Mouse (Mus musculus) CH12.LX (cell line): ENCODE measurements around the gene Ttf2. TPM values are rescaled to one million over a fixed set of nuclear protein-coding genes. Genes with fewer than 3 reads are reported as not detected.

Experiments used
- DNase-seq: peaks from one replicate; pipeline ENCODE4 v3.0.0-alpha.2; 2013; ENCODE audit errors: extremely low read depth
- H3K27ac ChIP-seq: 2 replicates; pipeline ENCODE4 v1.5.1; 2012; ENCODE audit warnings: low read depth, mild to moderate bottlenecking, control low read depth, moderate library complexity; ENCODE audit not compliant: insufficient read depth
- H3K27me3 ChIP-seq: replicated peaks from 2 replicates; pipeline ENCODE3; 2012; ENCODE audit warnings: inconsistent platforms
- H3K36me3 ChIP-seq, 2 experiments: replicated peaks in 1 of 2; 2 replicates each; pipeline versions ENCODE3 to v1.6.1; 2012; ENCODE audit warnings: inconsistent platforms in 1 of 2, low read length in 1 of 2, mild to moderate bottlenecking in 1 of 2, mixed read lengths in 1 of 2, moderate library complexity in 1 of 2; ENCODE audit not compliant: control insufficient read depth in 1 of 2, insufficient read depth in 1 of 2
- H3K4me1 ChIP-seq, 2 experiments: 2 replicates each; pipeline ENCODE4 v1.6.1; 2012; ENCODE audit warnings: inconsistent platforms in 1 of 2, moderate library complexity in 1 of 2; ENCODE audit not compliant: insufficient read depth in 2 of 2, control insufficient read depth in 1 of 2
- H3K4me2 ChIP-seq: 2 replicates; pipeline ENCODE4 v1.6.1; 2012; ENCODE audit warnings: low read depth, mild to moderate bottlenecking, control low read depth; ENCODE audit not compliant: poor library complexity, insufficient read depth, severe bottlenecking
- H3K4me3 ChIP-seq, 3 experiments: fragments of 150-350 bp in 1 of 3; sonication (generic) in 1 of 3; replicated peaks in 1 of 3; 2 replicates each; pipeline versions ENCODE3 to v1.5.1; 2011 to 2012; ENCODE audit warnings: low read depth in 2 of 3, low read length in 2 of 3, mild to moderate bottlenecking in 2 of 3, moderate library complexity in 2 of 3, control low read depth in 1 of 3, improper control_type of control experiment in 1 of 3, inconsistent platforms in 1 of 3, mixed read lengths in 1 of 3; ENCODE audit not compliant: poor library complexity in 1 of 3
- H3K79me2 ChIP-seq: replicated peaks from 2 replicates; pipeline ENCODE4 v1.6.1; 2012; ENCODE audit warnings: mild to moderate bottlenecking, moderate library complexity; ENCODE audit not compliant: control insufficient read depth, poor library complexity, insufficient read depth, severe bottlenecking; ENCODE audit errors: extremely low read depth
- H3K9ac ChIP-seq: 2 replicates; pipeline ENCODE4 v1.6.1; 2012; ENCODE audit warnings: low read depth, mild to moderate bottlenecking, control low read depth, moderate library complexity; ENCODE audit not compliant: insufficient read depth
- H3K9me3 ChIP-seq: replicated peaks from 2 replicates; pipeline ENCODE3; 2012; ENCODE audit warnings: low read length, inconsistent platforms, mixed read lengths
- BHLHE40 ChIP-seq: IDR thresholded peaks from 2 replicates; pipeline ENCODE4 v1.6.1; 2011; ENCODE audit warnings: mild to moderate bottlenecking, low read depth, low read length, improper control_type of control experiment
- CHD1 ChIP-seq: IDR thresholded peaks from 2 replicates; pipeline ENCODE4 v1.6.1; 2012; ENCODE audit warnings: low read depth, low read length, improper control_type of control experiment, inconsistent platforms
- CTCF ChIP-seq, 2 experiments: IDR thresholded peaks in 1 of 2; conservative IDR thresholded peaks in 1 of 2; 2 replicates each; pipeline ENCODE4 v1.5.1; 2011 to 2012; ENCODE audit warnings: low read depth in 2 of 2, low read length in 2 of 2, improper control_type of control experiment in 1 of 2, inconsistent platforms in 1 of 2, mild to moderate bottlenecking in 1 of 2, moderate library complexity in 1 of 2
- ELF1 ChIP-seq: IDR thresholded peaks from 2 replicates; pipeline ENCODE4 v1.6.1; 2014; ENCODE audit warnings: low read depth, mild to moderate bottlenecking, inconsistent platforms, low read length, improper control_type of control experiment
- ETS1 ChIP-seq: conservative IDR thresholded peaks from 2 replicates; pipeline ENCODE4 v1.6.1; 2012; ENCODE audit warnings: low read depth, mild to moderate bottlenecking, inconsistent platforms, low read length, improper control_type of control experiment, moderate library complexity
- GABPA ChIP-seq: IDR thresholded peaks from 2 replicates; pipeline ENCODE4 v1.6.1; 2012; ENCODE audit warnings: low read depth, low read length, improper control_type of control experiment, inconsistent platforms; ENCODE audit not compliant: insufficient replicate concordance
- HCFC1 ChIP-seq: IDR thresholded peaks from 2 replicates; pipeline ENCODE4 v1.6.1; 2012; ENCODE audit warnings: low read depth, mild to moderate bottlenecking, inconsistent platforms, low read length, improper control_type of control experiment
- IRF4 ChIP-seq: IDR thresholded peaks from 2 replicates; pipeline ENCODE4 v1.6.1; 2014; ENCODE audit warnings: low read depth, mild to moderate bottlenecking, inconsistent platforms, low read length, improper control_type of control experiment
- JUN ChIP-seq: IDR thresholded peaks from 2 replicates; pipeline ENCODE4 v1.6.1; 2011; ENCODE audit warnings: low read depth, mild to moderate bottlenecking, low read length, improper control_type of control experiment, moderate library complexity; ENCODE audit not compliant: insufficient read depth
- MAFK ChIP-seq: IDR thresholded peaks from 2 replicates; pipeline ENCODE4 v1.6.1; 2011; ENCODE audit warnings: low read length, improper control_type of control experiment; ENCODE audit not compliant: insufficient replicate concordance
- MAZ ChIP-seq: IDR thresholded peaks from 2 replicates; pipeline ENCODE4 v1.6.1; 2012; ENCODE audit warnings: low read depth, mild to moderate bottlenecking, inconsistent platforms, low read length, improper control_type of control experiment, moderate library complexity
- MEF2A ChIP-seq: IDR thresholded peaks from 2 replicates; pipeline ENCODE4 v1.6.1; 2014; ENCODE audit warnings: low read depth, mild to moderate bottlenecking, inconsistent platforms, low read length, improper control_type of control experiment, borderline replicate concordance
- MXI1 ChIP-seq: IDR thresholded peaks from 2 replicates; pipeline ENCODE4 v1.6.1; 2011; ENCODE audit warnings: mild to moderate bottlenecking, low read depth, low read length, improper control_type of control experiment
- MYC ChIP-seq: IDR thresholded peaks from 2 replicates; pipeline ENCODE4 v1.6.1; 2011; ENCODE audit warnings: low read depth, mild to moderate bottlenecking, improper control_type of control experiment, low read length
- NRF1 ChIP-seq: IDR thresholded peaks from 2 replicates; pipeline ENCODE4 v1.6.1; 2014; ENCODE audit warnings: low read depth, mild to moderate bottlenecking, inconsistent platforms, low read length, improper control_type of control experiment, moderate library complexity
- POLR2A ChIP-seq: IDR thresholded peaks from 2 replicates; pipeline ENCODE4 v1.6.1; 2011; ENCODE audit warnings: low read depth, mild to moderate bottlenecking, improper control_type of control experiment, low read length
- POLR2AphosphoS2 ChIP-seq: IDR thresholded peaks from 2 replicates; pipeline ENCODE4 v1.6.1; 2011; ENCODE audit warnings: low read depth, low read length, improper control_type of control experiment
- RAD21 ChIP-seq: IDR thresholded peaks from 2 replicates; pipeline ENCODE4 v1.6.1; 2011; ENCODE audit warnings: low read depth, mild to moderate bottlenecking, low read length, improper control_type of control experiment, moderate library complexity
- RCOR1 ChIP-seq: conservative IDR thresholded peaks from 2 replicates; pipeline ENCODE4 v1.6.1; 2012; ENCODE audit warnings: low read depth, mild to moderate bottlenecking, inconsistent platforms, low read length, improper control_type of control experiment
- TCF12 ChIP-seq: IDR thresholded peaks from 2 replicates; pipeline ENCODE4 v1.6.1; 2014; ENCODE audit warnings: low read depth, mild to moderate bottlenecking, inconsistent platforms, low read length, improper control_type of control experiment
- USF1 ChIP-seq: IDR thresholded peaks from 2 replicates; pipeline ENCODE4 v1.6.1; 2014; ENCODE audit warnings: low read depth, mild to moderate bottlenecking, inconsistent platforms, low read length, improper control_type of control experiment
- USF2 ChIP-seq: conservative IDR thresholded peaks from 2 replicates; pipeline ENCODE4 v1.6.1; 2011; ENCODE audit warnings: low read depth, low read length, improper control_type of control experiment
- ZKSCAN1 ChIP-seq: IDR thresholded peaks from 2 replicates; pipeline ENCODE4 v1.6.1; 2012; ENCODE audit warnings: low read depth, inconsistent platforms, low read length, improper control_type of control experiment, borderline replicate concordance
- ZMIZ1 ChIP-seq: IDR thresholded peaks from 2 replicates; pipeline ENCODE4 v1.6.1; 2012; ENCODE audit warnings: low read depth, mild to moderate bottlenecking, inconsistent platforms, low read length, improper control_type of control experiment
- dilution Hi-C: fragments of 300-500 bp; cut with MboI; formaldehyde crosslinking; loops from 2 replicates; pipeline ENCODE4 v1.14.3; 2020; ENCODE audit warnings: low sequenced_read_pairs; ENCODE audit not compliant: extremely low pct_unique_long_range_greater_than_20kb, extremely low pct_ligation_motif_present
- in situ Hi-C: fragments of 300-500 bp; cut with MboI; formaldehyde crosslinking; loops from 3 replicates; pipeline ENCODE4 v1.14.3; 2019; ENCODE audit warnings: low sequenced_read_pairs, low pct_ligation_motif_present, low pct_unique_long_range_greater_than_20kb, mixed read lengths
- polyA plus RNA-seq: library from polyadenylated mRNA; unstranded; fragments of >175 nt; gene quantifications from 2 replicates; pipeline ENCODE4 v1.2.1, GENCODE M21; 2012; ENCODE audit warnings: low read depth; ENCODE audit not compliant: insufficient read length
- total RNA-seq, 2 experiments: library from RNA; depleted of rRNA; stranded (reverse); fragments of 300-350 nt in 1 of 2; fragments of >200 nt in 1 of 2; gene quantifications; 2 replicates each; pipeline ENCODE4 v1.2.3; 2012 to 2014

Ttf2 gene
- total and polyA plus RNA-seq, 3 experiments, result 27.2 to 34.0 (median 29.7) TPM

DNA sequence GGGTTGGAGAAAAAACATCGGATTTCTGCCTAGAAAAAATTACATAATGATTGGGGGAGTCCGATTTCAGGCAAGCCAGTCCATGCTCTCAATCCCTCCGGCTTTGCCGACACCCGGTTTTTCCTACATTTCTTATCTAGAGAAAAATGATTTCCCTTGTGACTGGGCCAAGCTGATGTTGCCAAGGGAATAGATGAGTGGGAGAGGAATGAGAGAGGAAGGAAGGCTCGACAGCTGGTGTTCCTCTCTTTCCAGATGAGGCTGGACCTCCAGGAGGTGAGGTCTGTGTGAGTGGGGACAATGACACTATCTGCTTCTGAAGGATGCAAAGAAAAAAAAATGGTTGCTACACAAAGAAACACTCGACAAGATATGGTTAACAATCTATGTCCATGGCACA lies 23.7 kb upstream of the Ttf2 start:
- in situ Hi-C loops, result no loop called here

DNA sequence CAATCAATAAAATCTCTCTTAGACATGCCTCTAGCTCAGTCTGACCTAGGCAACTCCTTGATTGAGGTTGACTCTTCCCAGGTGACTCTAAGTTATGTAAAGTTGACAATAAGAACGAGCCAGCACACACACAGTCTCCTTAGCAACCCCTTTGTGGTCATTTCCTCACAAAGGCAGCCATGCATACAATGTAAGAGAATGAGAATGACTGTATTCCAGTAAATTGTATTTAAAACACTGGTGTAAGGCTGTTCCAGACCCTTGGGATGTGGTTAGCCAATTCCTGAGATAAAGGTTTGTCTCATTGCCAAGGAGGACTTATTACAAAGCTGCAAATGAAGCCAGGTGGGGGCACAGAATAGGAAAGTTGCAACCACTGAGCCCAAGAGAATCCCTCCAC lies 20.8 kb upstream of the Ttf2 start:
- dilution Hi-C loops (no loop called here), in situ Hi-C loops (no loop called here)
- Histone ChIP-seq H3K27ac (no peak overlapping the region), H3K9ac (no peak overlapping the region), H3K36me3 (no peaks in the 10 kb centered on the region), H3K79me2 (no peaks in the 10 kb centered on the region), H3K4me1 (peaks cover 0 to 18% of the 10 kb centered on the region in 2 experiments; a peak in 2 of 4 replicates), H3K4me2 (no peak overlapping the region), H3K9me3 (no peaks in the 10 kb centered on the region), H3K4me3 (no peak overlapping the region), H3K27me3 (no peaks in the 10 kb centered on the region)
- no peak for DNase-seq
- TF ChIP-seq TCF12 (no peak), MYC (no peak), GABPA (no peak), IRF4 (no peak), POLR2A (no peak), RAD21 (no peak), POLR2AphosphoS2 (no peak), CHD1 (no peak), MAZ (no peak), ELF1 (no peak), USF1 (no peak), NRF1 (no peak), HCFC1 (no peak), ETS1 (no peak)

More for the DNA sequence above, 23.7 kb upstream of the Ttf2 start:
- Histone ChIP-seq H3K27ac (no peak overlapping the region), H3K36me3 (no peaks in the 10 kb centered on the region), H3K9me3 (no peaks in the 10 kb centered on the region), H3K4me3 (no peak overlapping the region), H3K9ac (no peak overlapping the region), H3K27me3 (no peaks in the 10 kb centered on the region), H3K4me1 (peaks cover 0 to 26% of the 10 kb centered on the region in 2 experiments; a peak in 2 of 4 replicates), H3K4me2 (no peak overlapping the region), H3K79me2 (no peaks in the 10 kb centered on the region)
- no peak for DNase-seq
- TF ChIP-seq BHLHE40 (no peak), MEF2A (no peak), USF2 (no peak), MAFK (no peak), ETS1 (no peak), USF1 (no peak), ELF1 (no peak), ZMIZ1 (no peak), POLR2A (no peak), MYC (no peak), TCF12 (no peak), GABPA (no peak), JUN (no peak), CTCF (conservative IDR thresholded peaks at IDR 0.05 in 1 of 2, IDR thresholded peaks at IDR 0.05 in 1 of 2; ENCODE audit: low read depth in 2 of 2, low read length in 2 of 2) (no peak), ZKSCAN1 (no peak), RCOR1 (no peak), MAZ (no peak), MXI1 (no peak)
- dilution Hi-C loops, result no loop called here
